Mouse (Mus musculus): ENCODE measurements around the gene Obp2b. TPM values are rescaled to one million over a fixed set of nuclear protein-coding genes. Genes with fewer than 3 reads are reported as not detected.

Obp2b gene
- polyA plus RNA-seq, 1 experiment from 2014 or later, result not detected

DNA sequence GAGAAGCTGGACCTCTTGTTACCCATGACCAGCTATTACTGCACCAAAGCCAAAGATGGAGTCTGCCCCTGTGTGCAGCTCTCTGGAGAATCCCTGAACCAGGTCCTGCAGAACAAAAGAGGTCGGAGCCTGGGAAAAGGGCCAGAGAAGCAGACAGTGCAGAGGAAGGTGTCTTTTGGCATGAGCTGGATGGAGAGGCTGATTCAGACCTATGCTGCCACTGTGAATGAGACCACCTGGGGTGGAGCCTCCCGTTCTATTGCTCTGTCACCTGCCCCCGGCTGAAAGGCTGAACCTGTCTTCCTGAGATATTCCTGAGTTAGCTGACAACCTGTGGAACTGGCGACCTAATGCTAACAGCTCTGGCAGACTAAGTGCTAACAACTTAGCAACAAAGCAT is 44.1 kb downstream of the Obp2b start:
- H3K4me2 ChIP-seq, result no peak overlapping the region
- H3K9me3 ChIP-seq (replicated peaks), result no peaks in the 10 kb centered on the region
- H3K27ac ChIP-seq, result no peak overlapping the region
- no peaks in the 10 kb centered on the region; the same call in 1 of the 2 replicates for H3K27me3 ChIP-seq
- no peak for DNase-seq
- no peak overlapping the region for H3K9ac ChIP-seq
- no peaks in the 10 kb centered on the region for H3K4me1 ChIP-seq (replicated peaks)
- WGBS (ENCODE audit: insufficient replicate concordance), result 38% methylated on average over 4 of the region's 4 CpGs
- H3K36me3 ChIP-seq, result no peaks in the 10 kb centered on the region
- no peak for ATAC-seq (ENCODE audit: low read depth)
- no peak overlapping the region for H3K4me3 ChIP-seq (replicated peaks)

DNA sequence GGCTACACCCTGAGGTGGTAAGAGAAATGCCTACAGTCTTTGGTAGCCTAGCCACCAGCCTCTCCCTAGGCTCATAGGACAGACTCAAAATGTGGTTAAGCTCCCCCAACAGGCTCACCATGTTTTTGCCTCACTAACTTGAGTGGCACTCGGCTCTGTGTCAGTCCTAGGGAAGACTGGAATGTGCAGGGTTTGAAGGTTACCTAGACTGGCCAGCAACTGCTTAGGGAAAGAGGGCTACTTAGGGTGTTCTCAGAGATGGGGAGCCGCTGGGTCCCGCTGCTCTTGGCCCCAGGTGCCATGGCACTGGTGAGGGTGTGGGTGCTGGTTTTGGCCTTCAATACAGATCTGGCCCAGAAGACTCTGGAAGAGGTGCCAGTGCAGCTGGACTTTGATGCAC is 45.1 kb downstream of the Obp2b start, which contains the start of gene Gm13539:
Gene Gm13539 (plus strand): TSS at position 301 of the 400 bp plus-strand sequence.
- H3K4me3 ChIP-seq (replicated peaks), result no peak within 1 kb of the TSS
- no peak for ATAC-seq (ENCODE audit: low read depth)
- peaks cover 8% of the 10 kb centered on the region for H3K4me1 ChIP-seq (replicated peaks)
- no peaks in the 10 kb centered on the region for H3K36me3 ChIP-seq
- no peaks in the 10 kb centered on the region; the same call in 1 of the 2 replicates for H3K27me3 ChIP-seq
- no peak within 1 kb of the TSS for H3K27ac ChIP-seq
- no peak within 1 kb of the TSS for H3K9ac ChIP-seq
- no peak for DNase-seq
- H3K9me3 ChIP-seq (replicated peaks), result no peaks in the 10 kb centered on the region
- 64% methylated on average over 3 of the region's 3 CpGs for WGBS (ENCODE audit: insufficient replicate concordance)
- H3K4me2 ChIP-seq, result no peak within 1 kb of the TSS

DNA sequence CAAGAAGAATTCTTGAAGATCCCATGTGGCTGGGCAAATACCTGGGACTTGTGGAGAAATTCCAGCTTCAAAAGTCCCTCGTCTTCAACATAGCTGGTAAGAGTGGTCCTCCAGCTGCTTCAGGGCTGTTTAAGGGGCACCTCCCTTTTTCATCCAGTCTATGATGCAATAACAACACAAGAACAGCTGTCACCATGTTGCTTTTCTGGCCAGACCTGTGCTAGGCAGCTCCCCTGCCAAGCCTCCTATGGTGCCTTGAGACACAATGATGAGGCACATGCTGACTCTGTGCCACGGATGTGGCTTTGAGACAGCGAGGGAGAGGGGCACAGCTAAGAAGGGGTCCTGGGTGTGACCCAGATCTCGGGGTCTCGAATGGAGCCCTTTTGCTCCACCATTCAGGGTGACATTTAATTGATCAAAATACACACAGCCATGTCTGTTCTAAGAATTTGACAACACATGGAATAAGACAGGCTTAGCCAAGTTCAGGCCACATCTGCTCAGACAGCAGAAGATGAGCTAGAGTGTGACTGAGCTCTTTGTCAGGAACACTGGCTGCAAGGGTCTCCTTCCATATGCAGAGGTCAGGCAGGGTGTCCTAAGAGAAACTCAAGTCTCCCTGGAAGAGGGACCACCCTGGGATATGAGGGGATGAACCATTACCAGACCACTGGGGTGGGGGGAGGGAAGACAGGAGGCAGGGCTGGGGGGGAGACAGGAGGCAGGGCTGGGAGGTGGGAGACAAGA is 48.9 kb downstream of the Obp2b start:
- Histone ChIP-seq H3K27ac (no peak overlapping the region), H3K9me3 (replicated peaks) (no peaks in the 10 kb centered on the region), H3K36me3 (no peaks in the 10 kb centered on the region), H3K9ac (no peak overlapping the region), H3K4me1 (replicated peaks) (peaks cover 37% of the 10 kb centered on the region), H3K27me3 (no peaks in the 10 kb centered on the region; the same call in 1 of the 2 replicates), H3K4me2 (no peak overlapping the region), H3K4me3 (replicated peaks) (no peak overlapping the region)
- DNase-seq, result no peak
- ATAC-seq (ENCODE audit: low read depth), result no peak
- WGBS (ENCODE audit: insufficient replicate concordance), result 62% methylated on average over 5 of the region's 5 CpGs

DNA sequence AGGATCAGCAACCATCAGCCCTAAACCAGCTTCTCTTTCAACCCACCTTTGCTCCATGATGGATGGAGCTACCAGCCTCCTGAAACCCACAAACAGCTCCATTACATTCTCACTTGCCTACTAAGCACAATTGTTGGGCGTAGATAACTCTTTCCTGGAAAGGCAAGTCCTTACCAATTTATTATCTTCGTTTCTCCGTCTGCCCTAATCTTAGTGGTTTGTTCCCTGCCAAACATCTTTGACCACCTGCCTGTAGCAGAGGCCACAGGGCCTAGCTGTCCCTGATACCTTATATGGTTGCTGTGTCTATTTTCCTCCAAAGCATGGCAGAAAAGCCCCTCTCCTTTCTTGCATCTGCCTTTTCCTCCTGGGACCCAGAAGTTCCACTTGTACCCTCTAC is 52.3 kb downstream of the Obp2b start:
- 11% methylated on average over 3 of the region's 3 CpGs for WGBS (ENCODE audit: insufficient replicate concordance)
- DNase-seq, result peak; percentile 36
- peak overlapping the region; percentile 69 for H3K27ac ChIP-seq
- H3K9ac ChIP-seq, result 0 out of 2 replicates have a peak overlapping the region, but pooled peaks have one; percentile 8
- peak; percentile 92 for ATAC-seq (ENCODE audit: low read depth)
- H3K9me3 ChIP-seq (replicated peaks), result no peaks in the 10 kb centered on the region
- no peaks in the 10 kb centered on the region for H3K27me3 ChIP-seq
- H3K4me1 ChIP-seq (replicated peaks), result peaks cover 37% of the 10 kb centered on the region
- H3K4me2 ChIP-seq, result peak overlapping the region; percentile 27
- H3K4me3 ChIP-seq (replicated peaks), result no peak overlapping the region
- H3K36me3 ChIP-seq, result no peaks in the 10 kb centered on the region

Other genes with a start within 250 kb of the Obp2b start
- gene Lcn12, start 243.1 kb upstream of the Obp2b start, polyA plus RNA-seq (2015; fragmentation: Nextera tagmentation; extraction: Ambion mirVana), result not detected in 2 replicates
- 27.9 and 31.1 TPM in 2 replicates for gene Fbxw5, start 236.3 kb upstream of the Obp2b start, polyA plus RNA-seq (2015; fragmentation: Nextera tagmentation; extraction: Ambion mirVana)
- 25.8 and 26.8 TPM in 2 replicates for gene C8g, start 235.3 kb upstream of the Obp2b start, polyA plus RNA-seq (2015; fragmentation: Nextera tagmentation; extraction: Ambion mirVana)
- gene Traf2, start 190.1 kb upstream of the Obp2b start, polyA plus RNA-seq (2015; fragmentation: Nextera tagmentation; extraction: Ambion mirVana), result 16.6 and 18.7 TPM in 2 replicates
- 275 and 306 TPM in 2 replicates for gene Edf1, start 179.2 kb upstream of the Obp2b start, polyA plus RNA-seq (2015; fragmentation: Nextera tagmentation; extraction: Ambion mirVana)
- 1.6 and 2.7 TPM in 2 replicates for gene Mamdc4, start 162.2 kb upstream of the Obp2b start, polyA plus RNA-seq (2015; fragmentation: Nextera tagmentation; extraction: Ambion mirVana)
- 50.2 and 50.3 TPM in 2 replicates for gene Phpt1, start 161.8 kb upstream of the Obp2b start, polyA plus RNA-seq (2015; fragmentation: Nextera tagmentation; extraction: Ambion mirVana)
- 0.02 TPM in 1 of 2 replicates, not detected in the other for gene Ajm1, start 155.3 kb upstream of the Obp2b start, polyA plus RNA-seq (2015; fragmentation: Nextera tagmentation; extraction: Ambion mirVana)
- 29.7 and 29.8 TPM in 2 replicates for gene Rabl6, start 128.5 kb upstream of the Obp2b start, polyA plus RNA-seq (2015; fragmentation: Nextera tagmentation; extraction: Ambion mirVana)
- gene Ccdc183, start 119.3 kb upstream of the Obp2b start, polyA plus RNA-seq (2015; fragmentation: Nextera tagmentation; extraction: Ambion mirVana), result 0.09 and 0.14 TPM in 2 replicates
- gene Tmem141, start 115.0 kb upstream of the Obp2b start, polyA plus RNA-seq (2015; fragmentation: Nextera tagmentation; extraction: Ambion mirVana), result 7.8 and 8.3 TPM in 2 replicates
- gene Fcna, start 109.0 kb upstream of the Obp2b start, polyA plus RNA-seq (2015; fragmentation: Nextera tagmentation; extraction: Ambion mirVana), result 34.8 and 37.5 TPM in 2 replicates
- not detected in 2 replicates for gene Lcn8, start 83.9 kb upstream of the Obp2b start, polyA plus RNA-seq (2015; fragmentation: Nextera tagmentation; extraction: Ambion mirVana)
- not detected in 2 replicates for gene Lcn5, start 79.1 kb upstream of the Obp2b start, polyA plus RNA-seq (2015; fragmentation: Nextera tagmentation; extraction: Ambion mirVana)
- not detected in 2 replicates for gene Lcn6, start 60.2 kb upstream of the Obp2b start, polyA plus RNA-seq (2015; fragmentation: Nextera tagmentation; extraction: Ambion mirVana)
- not detected in 2 replicates for gene Lcn10, start 54.3 kb upstream of the Obp2b start, polyA plus RNA-seq (2015; fragmentation: Nextera tagmentation; extraction: Ambion mirVana)
- not detected in 2 replicates for gene Obp2a, start 37.0 kb upstream of the Obp2b start, polyA plus RNA-seq (2015; fragmentation: Nextera tagmentation; extraction: Ambion mirVana)
- 12.8 and 13.4 TPM in 2 replicates for gene Bmyc, start 30.3 kb upstream of the Obp2b start, polyA plus RNA-seq (2015; fragmentation: Nextera tagmentation; extraction: Ambion mirVana)
- gene Lcn3, start 28.6 kb downstream of the Obp2b start, polyA plus RNA-seq (2015; fragmentation: Nextera tagmentation; extraction: Ambion mirVana), result not detected in 2 replicates
- not detected in 2 replicates for gene Lcn11, start 40.0 kb downstream of the Obp2b start, polyA plus RNA-seq (2015; fragmentation: Nextera tagmentation; extraction: Ambion mirVana)
- not detected in 2 replicates for gene Gm13539, start 45.2 kb downstream of the Obp2b start, polyA plus RNA-seq (2015; fragmentation: Nextera tagmentation; extraction: Ambion mirVana)
- not detected in 2 replicates for gene Glt6d1, start 78.8 kb downstream of the Obp2b start, polyA plus RNA-seq (2015; fragmentation: Nextera tagmentation; extraction: Ambion mirVana)
- gene Lcn9, start 86.1 kb downstream of the Obp2b start, polyA plus RNA-seq (2015; fragmentation: Nextera tagmentation; extraction: Ambion mirVana), result not detected in 2 replicates
- not detected in 2 replicates for gene Sohlh1, start 110.2 kb downstream of the Obp2b start, polyA plus RNA-seq (2015; fragmentation: Nextera tagmentation; extraction: Ambion mirVana)
- gene Kcnt1, start 126.7 kb downstream of the Obp2b start, polyA plus RNA-seq (2015; fragmentation: Nextera tagmentation; extraction: Ambion mirVana), result 0.09 TPM in 1 of 2 replicates, not detected in the other
- 4.1 and 5.4 TPM in 2 replicates for gene Camsap1, start 246.3 kb downstream of the Obp2b start, polyA plus RNA-seq (2015; fragmentation: Nextera tagmentation; extraction: Ambion mirVana)